Mouse (Mus musculus) embryonic facial prominence, embryonic 13.5 days (tissue): ENCODE data around the gene Aknad1. TPM values are rescaled to one million over a fixed set of nuclear protein-coding genes. Genes with fewer than 3 reads are reported as not detected.
A peak's percentile ranks its signal among the peaks of the same experiment; 100 is the strongest.

Experiments
- ATAC-seq: fragments of 200-750 bp; cut with Nextera tagmentation; 2 replicates; pipeline ENCODE4 v1.8.0; 2017; ENCODE audit warnings: low read depth; ENCODE audit not compliant: insufficient number of reproducible peaks, insufficient read depth, low FRiP score, low TSS enrichment
- H3K27ac ChIP-seq: fragments of 300-500 bp; sonication (generic); 2 replicates; pipeline ENCODE4 v1.5.1; 2015; ENCODE audit warnings: moderate library complexity, mild to moderate bottlenecking, inconsistent platforms
- H3K27me3 ChIP-seq: fragments of 300-500 bp; sonication (generic); 2 replicates; pipeline ENCODE4 v1.6.1; 2015; ENCODE audit warnings: mild to moderate bottlenecking, inconsistent platforms
- H3K36me3 ChIP-seq: fragments of 300-500 bp; sonication (generic); 2 replicates; pipeline ENCODE4 v1.6.1; 2015; ENCODE audit warnings: mild to moderate bottlenecking, inconsistent platforms
- H3K4me1 ChIP-seq: fragments of 300-500 bp; sonication (generic); 2 replicates; pipeline ENCODE4 v1.6.1; 2015; ENCODE audit warnings: inconsistent platforms
- H3K4me2 ChIP-seq: fragments of 300-500 bp; sonication (generic); 2 replicates; pipeline ENCODE4 v1.6.1; 2015; ENCODE audit warnings: moderate library complexity, mild to moderate bottlenecking, inconsistent platforms
- H3K4me3 ChIP-seq: fragments of 300-500 bp; sonication (generic); 2 replicates; pipeline ENCODE4 v1.5.1; 2015; ENCODE audit warnings: mild to moderate bottlenecking, inconsistent platforms
- H3K9ac ChIP-seq: fragments of 300-500 bp; sonication (generic); 2 replicates; pipeline ENCODE4 v1.6.1; 2015; ENCODE audit warnings: mild to moderate bottlenecking, inconsistent platforms
- H3K9me3 ChIP-seq: fragments of 300-500 bp; sonication (generic); 2 replicates; pipeline ENCODE4 v1.6.1; 2016; ENCODE audit warnings: inconsistent platforms
- WGBS: fragments of 180-500 bp; shearing (Covaris S2); methylation state at CpG from one replicate; pipeline ENCODE4 v1.1.7; 2015; ENCODE audit warnings: mixed read lengths; 5-methylcytosine and 5-hydroxymethylcytosine counted together
- polyA plus RNA-seq: library from polyadenylated mRNA; unstranded; fragments of >200 nt; fragmentation: Nextera tagmentation; extraction: Ambion mirVana; gene quantifications from 2 replicates; pipeline ENCODE4 v1.2.1, GENCODE M21; 2015

The Aknad1 gene
- polyA plus RNA-seq, 1 experiment from 2014 or later = 0.28 TPM

DNA sequence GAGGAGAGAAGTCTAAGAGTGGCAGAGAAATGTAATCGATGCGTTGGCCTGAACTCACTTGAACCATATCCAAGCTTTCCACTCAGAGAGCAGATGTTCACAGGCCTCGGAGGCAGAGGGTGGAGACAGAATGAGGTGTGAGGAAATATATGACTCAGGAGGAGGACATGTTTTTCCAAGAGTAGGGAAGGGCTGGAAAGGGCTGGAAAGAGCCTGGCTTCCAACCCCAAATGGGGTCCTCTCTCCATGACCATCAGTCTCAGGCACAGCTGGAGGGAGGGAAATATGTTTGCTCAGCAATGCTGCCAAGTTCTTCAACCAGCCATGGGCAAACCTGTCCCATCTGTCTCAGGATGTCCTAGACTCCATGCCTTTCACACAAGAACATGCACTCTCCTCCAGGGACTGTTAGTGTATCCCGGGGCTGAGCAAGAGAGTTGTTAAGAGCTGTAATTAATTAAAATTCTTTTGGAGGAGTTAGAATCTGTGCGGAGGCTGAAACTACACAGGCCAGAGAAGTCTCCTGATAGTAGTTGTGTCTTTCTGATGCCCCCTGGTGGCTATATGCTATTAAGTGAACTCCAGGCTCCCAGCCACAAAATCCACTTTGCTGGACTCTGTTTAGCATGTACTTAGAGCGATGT is 31.4 kb downstream of the Aknad1 start:
- Histone ChIP-seq H3K9me3 (no peaks in the 10 kb centered on the region), H3K9ac (no peak overlapping the region), H3K27ac (peak overlapping the region; percentile 78)

DNA sequence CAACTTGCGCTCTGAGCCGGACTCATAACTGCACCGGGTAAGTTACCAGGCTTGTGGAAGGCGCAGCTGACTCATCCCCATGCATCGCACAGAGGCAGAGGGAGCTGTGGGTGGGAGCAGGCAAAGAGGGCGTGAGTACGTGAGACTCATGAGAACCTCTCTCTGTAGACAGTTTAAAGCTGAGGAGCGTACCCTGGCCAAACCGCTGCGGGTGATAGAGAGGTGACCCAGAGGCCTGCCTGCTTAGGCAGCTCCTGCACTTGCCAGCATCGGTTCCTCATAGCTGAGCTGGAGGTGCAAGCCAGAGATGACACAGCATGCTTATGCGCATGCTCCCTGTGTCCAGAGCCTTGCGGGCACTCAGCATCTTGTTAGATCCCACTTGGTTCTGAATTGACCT is 32.8 kb downstream of the Aknad1 start:
- peaks cover 9% of the 10 kb centered on the region for H3K4me1 ChIP-seq
- ATAC-seq = no peak
- H3K9me3 ChIP-seq = no peaks in the 10 kb centered on the region
- H3K27ac ChIP-seq = no peak overlapping the region
- H3K27me3 ChIP-seq = no peaks in the 10 kb centered on the region; the same call in 1 of the 2 replicates
- H3K4me3 ChIP-seq = no peak overlapping the region
- WGBS = 84% methylated on average over 13 of the region's 13 CpGs
- no peak overlapping the region for H3K9ac ChIP-seq
- H3K36me3 ChIP-seq = no peaks in the 10 kb centered on the region
- no peak overlapping the region for H3K4me2 ChIP-seq

More for the DNA sequence above, 31.4 kb downstream of the Aknad1 start:
- H3K4me3 ChIP-seq = no peak overlapping the region
- H3K36me3 ChIP-seq = no peaks in the 10 kb centered on the region
- peak; percentile 60; the same call in 1 of the 2 replicates for ATAC-seq
- peaks cover 9% of the 10 kb centered on the region for H3K4me1 ChIP-seq
- H3K27me3 ChIP-seq = no peaks in the 10 kb centered on the region; the same call in 1 of the 2 replicates
- 23% methylated on average over 6 of the region's 6 CpGs for WGBS
- H3K4me2 ChIP-seq = no peak overlapping the region

DNA sequence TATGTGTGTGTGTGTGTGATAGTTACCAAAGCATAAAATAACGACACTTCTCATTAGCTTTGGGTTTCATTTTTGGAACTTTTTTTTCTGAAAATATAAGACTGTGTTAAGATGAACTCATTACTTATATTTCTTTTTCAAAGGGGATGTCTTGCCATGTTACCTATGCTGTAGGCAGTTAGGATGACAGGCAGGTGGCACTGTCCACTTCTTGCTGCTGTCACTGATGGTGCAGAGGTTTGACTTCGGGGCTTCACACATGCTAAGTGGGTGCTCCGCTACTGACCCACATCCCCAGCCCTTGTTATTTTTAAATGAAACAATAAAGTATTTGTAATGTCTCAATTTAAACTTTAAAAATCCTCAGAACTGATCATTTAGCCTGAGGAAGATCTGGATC is 33.4 kb downstream of the Aknad1 start:
- H3K4me3 ChIP-seq = no peak overlapping the region
- H3K36me3 ChIP-seq = no peaks in the 10 kb centered on the region
- 85% methylated on average over 3 of the region's 3 CpGs for WGBS
- H3K4me2 ChIP-seq = no peak overlapping the region
- H3K27ac ChIP-seq = no peak overlapping the region
- no peak overlapping the region for H3K9ac ChIP-seq
- no peaks in the 10 kb centered on the region for H3K9me3 ChIP-seq
- H3K27me3 ChIP-seq = no peaks in the 10 kb centered on the region; the same call in 1 of the 2 replicates
- peaks cover 9% of the 10 kb centered on the region for H3K4me1 ChIP-seq
- no peak for ATAC-seq

DNA sequence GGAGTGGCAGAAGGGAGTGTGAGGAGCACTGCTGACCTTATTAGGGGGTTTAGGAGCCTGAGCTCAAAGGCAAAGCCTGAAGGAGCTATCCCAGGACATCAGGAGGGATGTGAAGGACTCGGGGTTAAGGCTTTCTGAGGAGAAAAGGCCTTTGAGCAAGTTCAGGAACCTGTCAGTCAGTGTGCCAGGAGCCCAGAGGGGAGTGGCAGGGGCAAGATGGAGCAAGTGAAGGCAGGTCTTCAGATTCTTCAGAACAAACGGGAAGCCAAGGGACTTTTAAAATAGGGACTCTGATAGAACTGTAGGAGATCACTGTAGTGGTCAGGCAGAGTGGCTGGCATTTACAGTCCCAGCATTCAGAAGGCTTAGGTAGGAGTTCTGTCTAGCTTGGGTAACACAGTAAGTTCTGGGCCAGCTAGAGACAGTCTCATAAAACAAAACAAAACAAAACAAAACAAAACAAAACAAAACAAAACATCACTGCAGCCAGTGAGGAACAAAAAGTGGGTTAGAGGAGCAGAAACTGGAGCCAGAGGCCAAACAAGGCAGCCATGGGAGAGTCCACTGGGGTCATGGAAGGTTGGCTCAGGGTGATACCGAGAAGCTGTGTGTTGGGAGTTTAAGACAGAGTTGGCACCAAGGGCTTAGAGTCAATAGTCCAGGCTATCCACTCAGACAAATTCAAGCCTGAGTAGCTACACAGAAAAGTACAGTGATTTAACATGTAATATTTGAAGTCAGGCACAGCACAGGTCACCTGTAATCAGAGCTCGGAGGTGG is 39.5 kb downstream of the Aknad1 start:
- Histone ChIP-seq H3K4me3 (no peak overlapping the region), H3K36me3 (no peaks in the 10 kb centered on the region), H3K27ac (no peak overlapping the region), H3K9me3 (no peaks in the 10 kb centered on the region), H3K4me1 (peaks cover 24% of the 10 kb centered on the region), H3K9ac (no peak overlapping the region), H3K27me3 (no peaks in the 10 kb centered on the region; the same call in 1 of the 2 replicates), H3K4me2 (no peak overlapping the region)
- ATAC-seq = no peak
- 68% methylated on average over 4 of the region's 4 CpGs for WGBS

DNA sequence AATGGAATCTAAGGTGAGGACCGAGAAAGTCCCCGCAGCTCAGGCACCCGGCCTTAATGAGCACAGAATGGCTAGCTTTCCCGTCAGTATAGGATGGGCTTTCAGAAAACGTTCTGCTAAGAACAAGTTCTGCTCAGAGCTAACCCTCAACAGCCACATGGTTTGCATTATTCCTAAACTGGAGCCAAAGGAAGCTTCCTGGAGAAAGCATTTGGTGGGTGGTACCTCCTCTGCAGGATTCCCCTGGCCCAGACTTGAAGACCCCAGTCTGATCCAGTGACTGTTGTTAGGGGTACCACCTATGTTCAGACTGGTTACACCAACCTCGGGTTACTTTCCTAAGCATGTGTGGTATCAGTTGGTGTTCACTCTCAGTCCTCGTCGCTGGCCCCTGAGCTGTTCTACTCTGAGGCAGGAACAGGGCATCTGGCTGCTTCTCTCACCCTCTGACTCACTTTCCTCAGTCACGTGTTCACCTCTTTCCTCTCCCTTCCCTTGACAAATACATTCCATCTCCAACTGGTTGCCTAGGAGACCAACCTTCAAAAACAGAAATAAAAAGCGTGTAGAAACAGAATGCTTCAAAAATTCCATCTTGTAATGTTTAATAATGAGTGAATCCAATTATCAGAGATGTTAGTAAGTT is 41.9 kb downstream of the Aknad1 start:
- Histone ChIP-seq H3K4me3 (no peak overlapping the region), H3K4me2 (peak overlapping the region; percentile 9; the same call in 1 of the 2 replicates), H3K4me1 (peaks cover 24% of the 10 kb centered on the region), H3K36me3 (no peaks in the 10 kb centered on the region), H3K27me3 (no peaks in the 10 kb centered on the region), H3K27ac (peak overlapping the region; percentile 84), H3K9me3 (0 out of 2 replicates have a peak, but pooled peaks cover 4% of the 10 kb centered on the region), H3K9ac (no peak overlapping the region)
- 45% methylated on average over 10 of the region's 10 CpGs for WGBS
- ATAC-seq = peak; percentile 27; the same call in 1 of the 2 replicates

DNA sequence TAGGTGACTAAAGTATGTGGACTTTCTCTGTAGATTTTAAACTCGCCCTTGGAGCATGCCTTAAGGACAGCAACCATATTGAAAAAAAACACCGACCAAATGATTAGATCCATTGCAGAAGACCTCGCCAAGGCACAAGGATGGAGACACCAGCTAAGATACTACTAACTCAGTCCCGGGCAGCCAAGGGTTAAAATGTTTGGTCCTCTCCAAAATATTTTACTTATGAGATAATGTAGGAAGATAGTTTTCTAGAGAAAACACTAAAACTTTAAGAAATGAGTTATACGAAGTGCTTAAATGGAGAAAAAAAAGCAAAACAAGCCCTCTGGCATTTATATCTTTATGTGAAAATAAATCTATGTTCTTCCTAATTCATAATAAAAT is 42.4 kb downstream of the Aknad1 start:
- WGBS = 60% methylated on average over 5 of the region's 5 CpGs
- no peak for ATAC-seq
- Histone ChIP-seq H3K9ac (no peak overlapping the region), H3K4me2 (no peak overlapping the region), H3K27ac (no peak overlapping the region), H3K9me3 (0 out of 2 replicates have a peak, but pooled peaks cover 4% of the 10 kb centered on the region), H3K4me3 (no peak overlapping the region), H3K4me1 (peaks cover 24% of the 10 kb centered on the region), H3K36me3 (no peaks in the 10 kb centered on the region), H3K27me3 (no peaks in the 10 kb centered on the region)

DNA sequence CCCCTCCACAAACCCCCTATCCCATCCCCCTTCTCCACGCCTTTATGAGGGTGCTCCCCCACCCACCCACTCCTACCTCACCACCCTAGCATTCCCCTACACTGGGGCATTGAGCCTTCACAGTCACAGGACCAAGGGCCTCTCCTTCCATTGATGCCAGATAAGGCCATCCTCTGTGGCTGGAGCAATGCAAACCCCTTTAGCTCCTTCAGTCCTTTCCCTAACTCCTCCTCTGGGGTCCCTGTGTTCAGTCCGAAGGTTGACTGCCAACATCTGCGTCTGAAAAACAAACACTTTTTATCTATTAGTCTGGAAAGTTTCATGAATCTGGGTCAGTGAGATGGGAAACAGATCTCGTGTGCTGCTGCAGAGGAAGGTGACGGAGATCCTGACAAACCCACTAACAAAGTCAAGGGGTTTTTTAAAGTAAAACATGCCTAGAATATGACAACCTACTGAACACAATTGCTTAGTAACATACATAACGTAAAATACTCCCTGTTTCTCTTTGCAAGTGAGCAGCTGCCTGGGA is 43.0 kb downstream of the Aknad1 start:
- Histone ChIP-seq H3K9me3 (0 out of 2 replicates have a peak, but pooled peaks cover 4% of the 10 kb centered on the region), H3K27me3 (no peaks in the 10 kb centered on the region), H3K4me3 (no peak overlapping the region), H3K9ac (no peak overlapping the region), H3K4me2 (no peak overlapping the region), H3K27ac (peak overlapping the region; percentile 71), H3K4me1 (peaks cover 26% of the 10 kb centered on the region), H3K36me3 (no peaks in the 10 kb centered on the region)
- no peak for ATAC-seq
- 40% methylated on average over 6 of the region's 6 CpGs for WGBS

DNA sequence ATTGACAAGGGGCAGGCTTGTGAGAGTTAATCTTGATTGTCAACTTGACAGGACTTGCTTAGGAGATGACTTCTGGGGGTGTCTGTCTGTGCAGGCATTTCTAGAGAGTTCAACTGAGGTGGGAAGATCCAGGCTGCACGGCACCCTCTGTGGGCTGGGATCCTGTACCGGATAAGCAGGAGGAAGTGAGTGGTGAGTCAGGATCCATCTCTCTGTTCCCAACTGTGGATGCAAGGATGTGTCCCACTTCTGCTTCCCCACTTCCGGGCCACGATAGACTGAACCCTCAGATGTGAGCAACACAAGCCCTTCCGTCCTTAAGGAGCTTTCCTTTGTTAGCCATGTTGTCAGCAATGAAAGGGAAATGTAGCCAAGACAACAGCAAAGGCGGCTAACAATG is 47.1 kb downstream of the Aknad1 start:
- no peak overlapping the region for H3K27ac ChIP-seq
- WGBS = 83% methylated on average over 6 of the region's 6 CpGs
- no peaks in the 10 kb centered on the region for H3K36me3 ChIP-seq
- ATAC-seq = no peak
- no peak overlapping the region for H3K9ac ChIP-seq
- H3K9me3 ChIP-seq = 0 out of 2 replicates have a peak, but pooled peaks cover 4% of the 10 kb centered on the region
- H3K4me1 ChIP-seq = peaks cover 46% of the 10 kb centered on the region
- no peak overlapping the region for H3K4me3 ChIP-seq
- H3K4me2 ChIP-seq = no peak overlapping the region
- H3K27me3 ChIP-seq = no peaks in the 10 kb centered on the region

DNA sequence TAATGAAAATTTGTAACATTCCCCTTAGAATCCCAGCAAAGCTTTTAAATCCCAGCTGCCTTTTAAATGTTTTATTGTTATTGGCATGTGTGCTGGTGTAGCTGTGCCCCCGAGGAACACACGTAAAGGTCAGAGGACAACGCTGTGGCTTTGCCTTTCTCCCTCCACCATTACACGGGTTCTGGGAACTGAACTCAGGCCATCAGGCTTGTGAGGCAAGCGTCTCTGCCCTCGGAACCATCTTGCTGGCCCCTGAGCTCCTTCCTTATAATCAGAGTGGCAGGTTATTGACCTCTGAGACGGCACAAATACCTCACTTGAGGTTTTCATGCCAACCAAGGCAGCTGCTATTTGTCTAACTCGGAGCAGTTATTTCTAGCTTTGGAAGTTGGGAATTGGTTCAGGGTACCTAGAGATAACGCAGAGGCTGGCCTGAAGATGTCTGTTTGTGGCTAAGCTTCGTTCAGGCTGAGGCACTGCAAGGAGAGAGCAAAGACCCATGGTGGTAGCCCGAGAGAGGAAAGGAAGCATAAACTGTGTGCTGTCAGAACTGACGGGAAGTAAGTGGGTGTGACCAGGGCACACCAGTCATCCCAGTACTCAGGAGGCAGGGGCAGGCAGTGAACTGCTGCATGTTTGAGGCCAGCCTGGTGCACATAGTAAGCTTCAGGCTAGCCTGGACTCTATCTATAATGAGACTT is 48.4 kb downstream of the Aknad1 start:
- ATAC-seq = no peak
- 0 out of 2 replicates have a peak, but pooled peaks cover 4% of the 10 kb centered on the region for H3K9me3 ChIP-seq
- WGBS = 41% methylated on average over 12 of the region's 12 CpGs
- H3K27ac ChIP-seq = no peak overlapping the region
- H3K4me1 ChIP-seq = peaks cover 50% of the 10 kb centered on the region
- H3K4me3 ChIP-seq = no peak overlapping the region
- peaks cover 8% of the 10 kb centered on the region; the same call in 1 of the 2 replicates for H3K36me3 ChIP-seq
- no peak overlapping the region for H3K9ac ChIP-seq
- H3K4me2 ChIP-seq = no peak overlapping the region
- no peaks in the 10 kb centered on the region for H3K27me3 ChIP-seq

DNA sequence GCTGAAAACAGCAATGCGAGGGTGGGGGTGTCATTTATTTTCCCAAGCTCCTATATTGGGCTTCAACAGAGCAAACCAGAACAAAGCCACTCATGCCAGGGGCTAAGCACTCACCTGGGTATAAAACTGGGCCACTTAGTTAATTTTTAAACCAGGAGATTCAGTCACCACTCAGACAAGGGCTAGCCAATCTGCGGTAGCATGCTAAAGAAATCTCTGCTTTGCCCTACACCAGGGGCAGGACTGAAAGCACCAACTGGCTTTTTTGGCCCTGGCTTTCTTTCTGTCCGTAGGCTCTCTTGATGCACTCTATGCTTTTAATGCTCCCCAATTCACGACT is 49.0 kb downstream of the Aknad1 start:
- Histone ChIP-seq H3K27ac (no peak overlapping the region), H3K4me2 (no peak overlapping the region), H3K27me3 (no peaks in the 10 kb centered on the region), H3K4me3 (no peak overlapping the region), H3K9ac (no peak overlapping the region), H3K36me3 (peaks cover 8% of the 10 kb centered on the region; the same call in 1 of the 2 replicates), H3K4me1 (peaks cover 50% of the 10 kb centered on the region), H3K9me3 (0 out of 2 replicates have a peak, but pooled peaks cover 4% of the 10 kb centered on the region)
- 90% methylated on average over 4 of the region's 4 CpGs for WGBS
- no peak for ATAC-seq

DNA sequence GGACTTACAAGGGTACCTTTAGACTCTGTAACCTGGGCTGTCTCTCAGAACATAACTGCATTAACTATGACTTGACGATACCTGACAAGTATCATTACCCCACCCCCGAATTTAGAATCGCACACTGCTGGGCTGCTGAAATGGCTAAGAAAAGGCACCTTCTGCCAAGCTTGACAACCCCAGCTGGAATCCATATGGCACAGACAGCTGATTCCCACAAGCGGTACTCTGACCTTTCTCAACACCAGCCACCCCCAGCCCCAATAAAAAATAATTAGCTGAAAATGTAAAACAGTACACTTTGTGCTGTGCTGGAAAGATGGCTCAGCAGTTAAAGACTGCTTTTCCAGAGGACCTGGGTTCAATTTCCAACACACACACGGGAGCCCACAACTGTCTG is 49.8 kb downstream of the Aknad1 start:
- peak overlapping the region; percentile 11; the same call in 1 of the 2 replicates for H3K27ac ChIP-seq
- ATAC-seq = no peak
- 0 out of 2 replicates have a peak, but pooled peaks cover 4% of the 10 kb centered on the region for H3K9me3 ChIP-seq
- no peak overlapping the region for H3K9ac ChIP-seq
- no peak overlapping the region for H3K4me2 ChIP-seq
- no peak overlapping the region for H3K4me3 ChIP-seq
- no peaks in the 10 kb centered on the region for H3K27me3 ChIP-seq
- 27% methylated on average over 5 of the region's 5 CpGs for WGBS
- peaks cover 50% of the 10 kb centered on the region for H3K4me1 ChIP-seq
- H3K36me3 ChIP-seq = peaks cover 13% of the 10 kb centered on the region
